Mouse (Mus musculus): ENCODE results near the gene Dnah10.
"Not testable (repeated sequence)": the region's sequence is repeated elsewhere in the genome, so short reads cannot be mapped to it uniquely, and the experiment has no call there.

Gene Dnah10

GRCm38 (mm10) chr5:124724997-124725396 is at the start of gene Dnah10:
Gene Dnah10, plus strand, starts transcription at chr5:124725085.
- DNase-seq: no peak

GRCm38 (mm10) chr5:124713741-124714140 is 11.1 kb upstream of the Dnah10 start:
- DNase-seq: no peak

- DNase-seq: no peak
These were observed 9.8 kb upstream of the Dnah10 start for GRCm38 (mm10) chr5:124715135-124715534.

GRCm38 (mm10) chr5:124717969-124718368 is 6.9 kb upstream of the Dnah10 start:
- no peak for DNase-seq

DNA sequence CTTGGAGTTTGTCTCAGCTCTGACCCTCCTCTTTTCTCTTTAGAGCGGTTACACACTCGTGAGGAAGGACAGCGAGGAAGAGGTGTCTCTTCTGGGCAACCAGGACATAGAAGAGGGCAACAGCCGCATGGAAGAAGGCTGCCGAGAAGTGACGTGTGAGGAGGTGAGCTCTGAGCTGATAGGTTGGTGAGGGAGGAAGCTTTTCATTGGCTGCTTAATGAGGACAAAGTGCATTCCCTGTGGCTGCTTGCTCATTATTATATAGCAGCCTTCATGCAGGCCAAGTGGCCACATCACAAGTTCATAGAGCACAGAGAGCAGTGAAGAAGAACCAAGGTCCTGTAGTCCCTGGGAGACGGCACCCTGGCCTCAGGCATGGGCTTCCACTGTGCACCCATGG is 6.5 kb upstream of the Dnah10 start:
- DNase-seq: no peak

DNA sequence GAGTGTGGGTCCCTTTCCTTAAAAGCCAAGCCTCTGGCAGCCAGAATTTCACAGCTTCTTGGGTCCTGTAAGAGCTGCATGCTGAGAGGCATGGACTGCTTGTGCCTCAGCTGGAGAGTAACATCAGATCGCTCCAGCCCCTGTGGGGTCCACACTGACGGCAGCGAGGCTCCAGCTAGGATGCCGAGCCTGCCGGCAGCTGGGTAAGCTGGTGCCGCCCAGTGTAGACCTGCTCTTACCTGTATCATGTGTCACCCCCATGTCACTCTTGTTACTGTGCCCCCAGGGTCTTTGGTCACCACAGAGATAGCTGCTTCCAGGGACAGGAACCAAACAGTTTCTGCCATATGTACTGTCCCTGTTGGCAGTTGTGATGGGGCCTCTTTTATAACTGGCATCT is 1.8 kb upstream of the Dnah10 start:
- no peak for DNase-seq

GRCm38 (mm10) chr5:124729662-124730206 is 4.8 kb downstream of the Dnah10 start:
- no peak for DNase-seq

GRCm38 (mm10) chr5:124733961-124734360 is 9.1 kb downstream of the Dnah10 start:
- no peak for DNase-seq

DNA sequence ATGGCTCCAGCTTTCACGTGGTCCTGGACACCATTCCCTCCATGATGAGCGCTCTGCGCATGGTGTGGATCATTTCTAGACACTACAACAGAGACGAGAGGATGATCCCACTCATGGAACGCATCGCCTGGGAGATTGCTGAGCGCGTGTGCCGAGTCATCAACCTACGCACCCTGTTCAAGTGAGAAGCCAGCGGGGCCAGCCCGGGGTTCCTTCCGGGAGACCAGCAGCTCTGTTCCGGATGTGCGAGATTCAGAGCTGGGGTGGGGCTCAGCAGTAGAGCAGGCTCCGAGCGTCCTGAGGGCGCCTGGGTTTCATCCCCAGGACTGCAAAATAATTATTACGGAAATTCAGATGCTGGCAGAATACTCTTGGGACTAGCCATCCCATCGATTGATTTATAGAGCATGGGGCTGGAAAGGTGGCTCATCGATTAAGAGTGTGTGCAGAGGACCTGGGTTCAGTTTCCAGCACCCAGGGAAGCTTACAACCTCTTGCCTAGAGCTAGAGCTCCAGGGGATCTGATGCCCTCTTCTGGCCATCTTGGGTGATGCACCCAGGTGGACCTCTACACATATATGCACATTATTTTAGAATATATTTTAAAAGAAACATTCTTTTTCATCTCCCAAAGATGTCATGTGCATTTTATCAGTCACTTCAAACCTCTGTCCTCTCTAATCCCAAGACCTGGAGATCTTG is 17.2 kb downstream of the Dnah10 start:
- DNase-seq: peak; percentile 21

DNA sequence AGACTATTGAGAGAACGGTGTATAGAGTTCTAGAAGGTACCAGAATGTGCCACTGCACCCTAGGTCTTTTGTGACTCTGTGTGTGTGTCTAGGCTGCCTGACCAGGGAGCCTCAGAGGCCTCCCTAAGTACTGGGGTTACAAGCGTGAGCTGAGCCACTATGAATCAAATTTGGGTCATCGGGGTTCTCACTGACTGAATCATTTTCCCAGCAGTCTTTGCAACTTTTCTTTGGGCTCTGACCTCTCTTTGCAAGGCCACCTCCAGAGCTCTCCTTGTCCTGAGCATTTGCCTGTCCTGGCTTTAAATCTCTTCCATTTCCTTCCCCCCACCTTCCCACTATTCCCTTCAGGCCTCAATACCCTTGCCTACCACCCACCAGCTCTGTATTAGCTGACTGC is 19.0 kb downstream of the Dnah10 start:
- no peak for DNase-seq

- no peak for DNase-seq
These were observed 21.3 kb downstream of the Dnah10 start for GRCm38 (mm10) chr5:124746220-124746619.

DNA sequence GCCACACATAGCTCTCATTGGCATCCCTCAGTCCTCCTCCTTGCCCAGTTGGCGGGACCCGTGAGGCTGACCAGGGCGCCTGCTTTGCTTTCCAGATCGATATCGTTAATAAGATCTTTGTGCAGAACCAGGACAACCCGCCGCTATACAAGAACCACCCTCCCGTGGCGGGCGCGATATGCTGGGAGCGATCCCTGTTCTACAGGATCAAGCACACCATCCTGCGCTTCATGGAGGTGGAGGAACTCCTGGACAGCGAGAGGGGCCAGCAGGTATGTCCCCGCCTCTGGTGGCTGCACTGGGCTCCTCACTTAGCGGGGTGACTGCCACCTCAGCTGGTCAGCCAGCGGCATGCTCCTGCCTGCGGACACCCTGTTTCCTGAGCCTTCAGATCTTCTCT is 23.4 kb downstream of the Dnah10 start:
- no peak for DNase-seq

DNA sequence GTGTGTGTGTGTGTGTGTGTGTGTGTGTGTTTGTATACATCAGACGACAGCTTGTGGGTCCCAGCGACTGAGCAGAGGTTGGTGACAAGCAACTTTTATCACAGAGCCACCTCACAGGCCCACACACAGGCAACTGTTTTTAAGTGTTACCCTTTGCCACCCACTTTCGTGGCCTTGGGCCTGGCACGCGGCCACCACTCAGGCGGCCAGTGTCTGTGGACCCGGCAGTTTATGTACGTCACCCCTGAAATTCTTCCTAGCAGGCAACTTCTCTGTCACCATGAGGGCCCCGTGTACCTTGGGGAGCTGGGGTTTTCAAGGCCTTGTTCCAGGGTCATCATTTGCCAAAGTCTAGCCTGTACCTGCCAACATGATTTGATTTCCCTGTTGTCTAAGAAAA is 26.8 kb downstream of the Dnah10 start:
- no peak for DNase-seq

- peak; percentile 40 for DNase-seq
These were observed 36.1 kb downstream of the Dnah10 start for GRCm38 (mm10) chr5:124761011-124761410.

- DNase-seq: peak; percentile 6
These were observed 36.9 kb downstream of the Dnah10 start for GRCm38 (mm10) chr5:124761787-124762186.

DNA sequence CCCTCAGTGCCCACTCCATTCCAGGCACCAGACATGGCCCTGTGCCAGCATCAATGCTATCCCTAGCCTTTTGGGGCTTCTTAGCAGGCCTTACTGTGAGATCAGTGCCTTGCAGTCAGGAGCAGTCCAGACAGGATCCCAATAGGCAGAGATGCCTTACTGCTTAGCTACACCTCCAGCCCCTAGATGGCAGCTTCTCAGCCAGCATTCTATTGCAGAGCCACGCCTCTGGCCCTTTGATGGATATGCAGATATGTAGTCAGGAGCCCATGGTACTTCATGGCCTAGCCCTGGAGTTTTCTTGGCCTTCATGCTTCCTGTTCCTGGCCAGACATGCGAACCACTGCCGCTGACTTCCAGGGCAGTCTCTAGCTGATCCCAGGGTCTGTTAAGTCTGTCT is 49.7 kb downstream of the Dnah10 start:
- DNase-seq: no peak

DNA sequence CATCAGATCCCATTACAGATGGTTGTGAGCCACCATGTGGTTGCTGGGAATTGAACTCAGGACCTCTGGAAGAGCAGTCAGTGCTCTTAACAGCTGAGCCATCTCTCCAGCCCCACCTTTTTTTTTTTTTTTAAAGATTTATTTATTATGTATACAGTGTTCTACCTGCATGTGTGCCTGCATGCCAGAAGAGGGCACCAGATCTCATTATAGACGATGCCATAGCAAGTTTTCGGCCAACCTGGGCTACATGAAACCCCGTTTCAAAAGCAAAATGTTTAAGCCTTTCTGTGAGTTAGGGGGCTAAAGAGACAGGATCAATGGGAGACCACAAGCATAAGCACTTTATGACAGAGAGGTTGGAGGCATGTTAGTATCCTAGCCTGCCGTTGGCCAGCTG is 51.4 kb downstream of the Dnah10 start:
- DNase-seq: not testable (repeated sequence)

- DNase-seq: peak; percentile 61
These were observed 52.4 kb downstream of the Dnah10 start for GRCm38 (mm10) chr5:124777178-124777709.

DNA sequence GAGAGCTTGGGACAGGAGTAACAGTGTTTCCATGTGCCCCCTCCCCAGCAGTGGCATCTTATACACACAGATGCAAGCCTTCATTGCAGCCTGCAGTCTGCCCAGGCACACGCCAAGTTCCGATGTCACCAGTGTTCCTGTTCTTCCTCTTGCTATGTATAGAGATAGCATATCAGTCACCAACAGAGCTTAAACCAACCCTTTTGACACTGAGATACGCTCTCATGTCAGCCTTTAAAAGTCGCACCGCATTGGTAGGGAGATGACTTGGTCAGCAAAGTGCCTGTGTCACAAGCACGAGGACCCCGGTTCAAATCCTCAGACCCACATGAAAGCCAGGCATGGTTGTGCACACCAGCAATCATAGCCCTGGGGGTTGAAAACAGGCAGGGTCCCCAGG is 55.0 kb downstream of the Dnah10 start:
- no peak for DNase-seq

DNA sequence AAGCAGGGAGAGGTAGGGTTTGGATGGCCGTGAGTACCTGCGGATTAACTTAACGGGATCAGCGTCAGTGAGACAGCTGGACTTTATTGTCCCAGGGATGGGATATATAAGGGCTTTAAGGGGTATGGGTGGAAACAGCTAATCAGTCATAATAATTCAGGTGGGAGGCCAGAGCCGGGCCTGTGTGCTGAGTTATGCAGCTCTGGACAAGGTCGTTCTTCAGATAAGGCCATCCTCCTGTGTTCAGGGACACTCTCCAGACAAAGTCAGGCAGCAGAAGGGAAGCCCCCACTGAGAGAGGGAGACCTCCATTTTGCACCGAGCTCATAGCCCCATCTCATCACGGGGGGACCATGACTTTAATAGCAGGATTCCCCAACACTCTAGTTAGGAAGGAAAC is 56.8 kb downstream of the Dnah10 start:
- DNase-seq: no peak

DNA sequence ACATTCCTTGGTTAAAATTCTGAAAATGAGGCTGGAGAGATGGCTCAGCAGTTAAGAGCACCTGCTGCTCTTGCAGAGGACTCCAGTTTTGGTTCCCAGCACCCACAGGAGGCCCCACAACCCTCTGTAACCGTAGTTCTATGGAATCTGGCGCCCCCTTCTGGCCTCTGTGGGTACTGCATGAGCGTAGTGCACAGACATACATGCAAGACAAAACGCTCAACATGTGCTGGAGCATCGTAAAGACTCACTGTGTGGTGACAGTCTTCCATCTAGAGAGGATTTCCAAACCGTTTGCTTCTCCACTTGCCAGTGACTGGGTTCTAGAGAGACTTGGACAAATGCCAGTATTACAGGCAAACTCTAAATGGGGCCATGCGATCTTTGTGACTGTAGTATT is 60.8 kb downstream of the Dnah10 start:
- DNase-seq: no peak

DNA sequence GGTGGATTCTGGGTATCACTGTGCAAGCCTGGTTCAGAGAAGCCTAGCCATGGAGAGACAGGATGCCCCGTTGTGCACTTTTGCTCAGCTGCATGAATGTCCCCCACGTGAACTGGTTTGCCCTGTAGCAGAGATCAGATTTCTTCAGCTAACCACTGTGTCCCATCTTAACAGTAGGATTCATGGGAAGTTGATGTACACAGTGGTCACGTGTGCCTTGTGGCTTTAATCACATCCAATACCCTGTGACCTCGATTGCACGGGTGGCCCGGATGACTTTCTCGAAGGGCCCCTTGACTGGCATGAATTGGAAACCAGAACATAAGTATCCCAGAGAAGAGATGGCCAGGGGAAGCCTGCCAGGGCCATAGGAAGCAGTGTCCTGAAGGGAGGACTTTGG is 67.2 kb downstream of the Dnah10 start:
- DNase-seq: no peak

- no peak for DNase-seq
These were observed 85.0 kb downstream of the Dnah10 start for GRCm38 (mm10) chr5:124809708-124810366.

- DNase-seq: no peak
These were observed 87.6 kb downstream of the Dnah10 start for GRCm38 (mm10) chr5:124812466-124812865.

Measured in thymus, postnatal 25 days (tissue).